Mouse (Mus musculus): ENCODE data around the gene Ydjc. TPM values are rescaled to one million over a fixed set of nuclear protein-coding genes. Genes with fewer than 3 reads are reported as not detected.
A peak's percentile ranks its signal among the peaks of the same experiment; 100 is the strongest.

Gene Ydjc
- total and polyA plus RNA-seq, 3 experiments = 10.4 to 55.2 (median 15.3) TPM

DNA sequence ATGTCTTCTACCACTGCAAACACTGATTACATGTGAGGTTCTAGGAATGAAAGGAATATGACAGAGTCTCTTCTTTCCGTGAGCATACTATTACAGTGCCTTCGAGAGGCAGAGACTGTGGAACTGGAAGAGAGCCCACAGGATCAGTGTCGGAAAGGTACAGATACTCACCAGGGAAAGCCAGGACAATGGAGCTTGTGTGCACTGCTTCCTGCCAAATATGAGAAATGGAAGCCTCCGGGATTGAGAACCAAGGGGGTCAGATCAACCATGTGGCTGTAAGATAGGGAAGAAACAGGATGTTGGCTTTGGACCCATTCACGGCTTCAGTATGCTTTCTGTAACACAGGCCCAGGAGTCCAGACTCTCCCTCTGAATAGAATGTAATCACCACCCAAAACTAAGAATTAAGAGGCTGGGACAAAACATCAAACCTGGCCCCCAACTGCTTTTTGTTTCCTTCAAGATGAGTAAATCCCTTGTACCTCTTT, 27.1 kb upstream of the Ydjc start:
- Histone ChIP-seq H3K27me3 (ENCODE audit: insufficient read depth, low read length) (peaks cover 8% of the 10 kb centered on the region), H3K4me3 (ENCODE audit: low read depth, low read length) (no peak overlapping the region), H3K4me1 (ENCODE audit: insufficient read depth, low read depth, low read length) (peaks cover 2% of the 10 kb centered on the region; the same call in 1 of the 2 replicates), H3K36me3 (replicated peaks) (peaks cover 83% of the 10 kb centered on the region), H3K9me3 (replicated peaks) (no peaks in the 10 kb centered on the region)
- ATAC-seq (ENCODE audit: extremely low read depth, insufficient number of reproducible peaks, low FRiP score, poor library complexity, severe bottlenecking) = no peak
- TF ChIP-seq CTCF (IDR thresholded peaks at IDR 0.05; ENCODE audit: low read depth, low read length) = no peak
- no peak for TF ChIP-seq POLR2AphosphoS5 (IDR thresholded peaks at IDR 0.05; ENCODE audit: insufficient replicate concordance, low read depth, low read length)
- TF ChIP-seq GATA1 (IDR thresholded peaks at IDR 0.05; ENCODE audit: borderline replicate concordance, low read length) = no peak
- no peak for TF ChIP-seq TAL1 (conservative IDR thresholded peaks at IDR 0.05; ENCODE audit: low read depth, low read length)
- no peak for DNase-seq (ENCODE audit: low spot score)

DNA sequence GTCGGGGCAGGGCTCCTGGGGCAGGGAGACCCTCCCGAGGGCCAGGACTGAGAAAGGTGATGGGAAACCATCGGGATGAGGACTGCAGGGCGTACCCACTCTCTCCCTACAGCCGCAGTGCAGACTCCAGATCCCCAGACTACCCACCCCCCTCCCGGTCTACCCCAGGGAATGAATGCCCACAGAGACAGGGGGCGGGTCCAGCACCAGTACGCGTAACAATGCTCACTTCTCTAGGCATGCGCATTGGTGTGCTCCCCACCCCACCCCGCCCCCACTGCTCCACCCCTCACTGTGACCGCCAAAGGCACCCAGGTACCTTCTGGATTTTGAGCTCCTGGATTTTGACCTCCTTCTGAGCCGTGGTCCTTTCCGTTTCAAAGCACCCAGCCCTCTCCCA, 22.9 kb upstream of the Ydjc start:
- no peak overlapping the region for H3K4me3 ChIP-seq (ENCODE audit: low read depth, low read length)

DNA sequence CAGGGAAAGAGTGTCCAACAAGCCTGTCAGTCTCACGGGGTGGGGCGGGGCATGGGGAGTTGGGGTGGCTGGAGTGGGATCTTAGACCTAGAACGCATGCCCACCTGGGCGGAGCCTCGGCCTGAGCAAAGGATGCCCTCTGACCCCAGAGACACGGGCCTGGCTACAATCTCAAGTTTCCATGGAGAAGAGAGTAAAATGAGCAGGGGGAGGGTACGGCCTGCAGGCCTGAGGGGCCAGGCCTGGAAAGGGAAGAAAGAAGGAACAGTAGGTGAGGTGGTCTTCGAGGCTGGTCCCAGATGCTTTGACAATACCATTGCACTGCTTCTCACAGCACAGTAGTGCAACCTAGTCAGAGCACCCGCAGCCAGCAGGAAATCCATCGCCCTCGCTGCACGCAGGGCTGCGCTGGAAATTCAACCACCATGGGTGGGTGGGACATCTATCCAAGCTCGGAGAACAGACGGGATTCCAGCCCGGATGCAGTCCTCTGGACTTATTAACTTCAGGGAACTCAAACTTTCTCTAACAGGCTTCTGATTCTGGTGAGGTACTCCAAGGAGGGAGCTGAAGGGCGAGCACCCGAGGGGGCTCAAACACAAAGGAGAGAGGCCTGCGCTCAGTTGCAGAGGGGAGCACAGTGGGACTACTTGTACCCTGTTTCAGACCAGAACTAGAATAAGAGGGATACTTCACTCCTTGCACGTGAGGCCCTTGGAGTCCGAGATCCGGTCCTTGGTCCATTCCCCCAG, 20.1 kb upstream of the Ydjc start:
- H3K27me3 ChIP-seq (ENCODE audit: insufficient read depth, low read length) = peaks cover 12% of the 10 kb centered on the region
- H3K4me3 ChIP-seq (ENCODE audit: low read depth, low read length) = peak overlapping the region; percentile 68
- TF ChIP-seq GATA1 (IDR thresholded peaks at IDR 0.05; ENCODE audit: borderline replicate concordance, low read length) = no peak
- no peak for TF ChIP-seq TAL1 (conservative IDR thresholded peaks at IDR 0.05; ENCODE audit: low read depth, low read length)
- TF ChIP-seq POLR2AphosphoS5 (IDR thresholded peaks at IDR 0.05; ENCODE audit: insufficient replicate concordance, low read depth, low read length) = no peak
- no peak for TF ChIP-seq GATA2 (IDR thresholded peaks at IDR 0.05; ENCODE audit: borderline replicate concordance, low read depth, low read length)
- no peak for TF ChIP-seq CTCF (IDR thresholded peaks at IDR 0.05; ENCODE audit: low read depth, low read length)
- ATAC-seq (ENCODE audit: extremely low read depth, insufficient number of reproducible peaks, low FRiP score, poor library complexity, severe bottlenecking) = no peak
- H3K36me3 ChIP-seq (replicated peaks) = peaks cover 44% of the 10 kb centered on the region
- DNase-seq (ENCODE audit: low spot score) = peak; percentile 9
- peaks cover 14% of the 10 kb centered on the region for H3K4me1 ChIP-seq (ENCODE audit: insufficient read depth, low read depth, low read length)
- H3K9me3 ChIP-seq (replicated peaks) = no peaks in the 10 kb centered on the region

More for the DNA sequence above, 22.9 kb upstream of the Ydjc start:
- ATAC-seq (ENCODE audit: extremely low read depth, insufficient number of reproducible peaks, low FRiP score, poor library complexity, severe bottlenecking) (no peak), DNase-seq (ENCODE audit: low spot score) (no peak)
- Histone ChIP-seq H3K27me3 (ENCODE audit: insufficient read depth, low read length) (peaks cover 17% of the 10 kb centered on the region), H3K36me3 (replicated peaks) (peaks cover 68% of the 10 kb centered on the region), H3K4me1 (ENCODE audit: insufficient read depth, low read depth, low read length) (peaks cover 16% of the 10 kb centered on the region), H3K9me3 (replicated peaks) (no peaks in the 10 kb centered on the region)
- TF ChIP-seq TAL1 (conservative IDR thresholded peaks at IDR 0.05; ENCODE audit: low read depth, low read length) (no peak), GATA2 (IDR thresholded peaks at IDR 0.05; ENCODE audit: borderline replicate concordance, low read depth, low read length) (no peak), GATA1 (IDR thresholded peaks at IDR 0.05; ENCODE audit: borderline replicate concordance, low read length) (no peak), POLR2AphosphoS5 (IDR thresholded peaks at IDR 0.05; ENCODE audit: insufficient replicate concordance, low read depth, low read length) (no peak), CTCF (IDR thresholded peaks at IDR 0.05; ENCODE audit: low read depth, low read length) (no peak)

DNA sequence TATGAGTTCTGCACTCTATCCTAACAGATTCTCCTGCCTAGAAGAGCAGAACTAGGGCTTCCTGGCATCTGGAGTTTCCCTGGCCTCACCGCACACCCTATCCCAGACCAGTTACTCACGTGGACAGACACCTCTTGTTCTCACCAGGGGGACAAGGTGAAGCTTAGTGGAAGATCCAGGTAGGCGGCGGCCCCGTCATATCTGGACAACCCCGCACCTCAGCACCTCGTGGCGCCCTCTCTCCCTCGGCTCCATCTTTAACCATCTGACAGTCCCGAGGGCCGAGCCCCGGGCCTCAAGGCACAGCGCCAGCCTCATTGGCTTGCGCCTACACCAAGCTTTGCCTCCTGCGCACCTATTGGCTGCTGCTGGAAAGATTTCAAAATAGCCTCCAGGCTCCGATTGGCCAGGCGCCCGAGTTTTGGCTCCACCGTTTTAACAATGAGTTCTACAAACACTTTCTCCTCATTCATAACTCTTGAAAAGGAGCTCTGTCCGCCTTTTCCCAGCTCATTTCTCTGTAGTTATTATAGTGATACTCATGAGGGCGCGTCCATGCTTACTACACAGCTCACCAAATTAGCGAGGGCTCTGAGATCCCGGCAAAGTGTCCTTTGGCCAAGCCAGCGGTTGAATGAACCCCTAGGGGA, 19.4 kb upstream of the Ydjc start, which contains the start of gene 2610318N02Rik:
TSS of gene 2610318N02Rik (minus strand) at position 297 of the 650 bp plus-strand sequence.
- no peaks in the 10 kb centered on the region for H3K9me3 ChIP-seq (replicated peaks)
- H3K36me3 ChIP-seq (replicated peaks) = peaks cover 44% of the 10 kb centered on the region
- peaks cover 14% of the 10 kb centered on the region for H3K4me1 ChIP-seq (ENCODE audit: insufficient read depth, low read depth, low read length)
- peak within 1 kb of the TSS; percentile 68 for H3K4me3 ChIP-seq (ENCODE audit: low read depth, low read length)
- no peak for TF ChIP-seq GATA2 (IDR thresholded peaks at IDR 0.05; ENCODE audit: borderline replicate concordance, low read depth, low read length)
- TF ChIP-seq TAL1 (conservative IDR thresholded peaks at IDR 0.05; ENCODE audit: low read depth, low read length) = no peak
- TF ChIP-seq GATA1 (IDR thresholded peaks at IDR 0.05; ENCODE audit: borderline replicate concordance, low read length) = no peak
- no peak for TF ChIP-seq POLR2AphosphoS5 (IDR thresholded peaks at IDR 0.05; ENCODE audit: insufficient replicate concordance, low read depth, low read length)
- TF ChIP-seq CTCF (IDR thresholded peaks at IDR 0.05; ENCODE audit: low read depth, low read length) = no peak
- peaks cover 12% of the 10 kb centered on the region for H3K27me3 ChIP-seq (ENCODE audit: insufficient read depth, low read length)
- ATAC-seq (ENCODE audit: extremely low read depth, insufficient number of reproducible peaks, low FRiP score, poor library complexity, severe bottlenecking) (peak; percentile 86), DNase-seq (ENCODE audit: low spot score) (peak; percentile 83)

DNA sequence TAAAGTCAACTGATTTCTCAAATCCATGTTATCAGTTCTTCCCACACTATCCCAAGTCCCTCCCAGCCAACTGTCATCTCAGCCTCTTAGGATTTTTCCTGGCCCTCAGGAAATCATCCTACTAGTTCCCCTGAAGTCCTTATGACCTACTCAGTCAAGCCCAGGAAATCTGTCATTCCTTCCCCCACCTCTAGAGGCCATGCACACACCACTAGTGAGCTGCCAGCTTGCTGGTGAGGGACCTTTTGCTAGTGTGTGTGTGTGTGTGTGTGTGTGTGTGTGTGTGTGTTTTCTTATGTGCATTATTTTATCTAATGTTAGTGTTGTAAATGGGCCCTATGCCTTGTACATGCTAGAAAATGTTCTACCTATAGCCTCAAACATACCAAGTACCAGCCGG, 17.1 kb upstream of the Ydjc start:
- peak; percentile 46 for DNase-seq (ENCODE audit: low spot score)
- no peak for TF ChIP-seq GATA2 (IDR thresholded peaks at IDR 0.05; ENCODE audit: borderline replicate concordance, low read depth, low read length)
- TF ChIP-seq GATA1 (IDR thresholded peaks at IDR 0.05; ENCODE audit: borderline replicate concordance, low read length) = no peak
- no peak for TF ChIP-seq CTCF (IDR thresholded peaks at IDR 0.05; ENCODE audit: low read depth, low read length)
- no peak for TF ChIP-seq POLR2AphosphoS5 (IDR thresholded peaks at IDR 0.05; ENCODE audit: insufficient replicate concordance, low read depth, low read length)
- TF ChIP-seq TAL1 (conservative IDR thresholded peaks at IDR 0.05; ENCODE audit: low read depth, low read length) = no peak
- ATAC-seq (ENCODE audit: extremely low read depth, insufficient number of reproducible peaks, low FRiP score, poor library complexity, severe bottlenecking) = no peak

More for the DNA sequence above, 17.1 kb upstream of the Ydjc start:
- Histone ChIP-seq H3K9me3 (replicated peaks) (no peaks in the 10 kb centered on the region), H3K4me1 (ENCODE audit: insufficient read depth, low read depth, low read length) (peaks cover 32% of the 10 kb centered on the region), H3K4me3 (ENCODE audit: low read depth, low read length) (no peak overlapping the region), H3K36me3 (replicated peaks) (peaks cover 33% of the 10 kb centered on the region), H3K27me3 (ENCODE audit: insufficient read depth, low read length) (peaks cover 9% of the 10 kb centered on the region; the same call in 1 of the 2 replicates)

All from G1E (cell line).